Mouse (Mus musculus): ENCODE results near the gene Acin1.
"Not testable (repeated sequence)": the region's sequence is repeated elsewhere in the genome, so short reads cannot be mapped to it uniquely, and the experiment has no call there.

Gene Acin1

GRCm38 (mm10) chr14:54641305-54641969, 45.3 kb downstream of the Acin1 start, which contains the start of gene Cdh24:
Gene Cdh24, minus strand, starts transcription at chr14:54641364.
- peak; percentile 81 to 88 for DNase-seq

- DNase-seq, result no peak
Observed at GRCm38 (mm10) chr14:54640946-54641304, 45.8 kb downstream of the Acin1 start, which contains the start of gene Gm17606. Gene Gm17606, plus strand, starts transcription at chr14:54640952.

GRCm38 (mm10) chr14:54640121-54640520, 46.6 kb downstream of the Acin1 start:
- no peak for DNase-seq

- DNase-seq, result no peak
Observed at GRCm38 (mm10) chr14:54638210-54638609, 48.5 kb downstream of the Acin1 start.

- DNase-seq, result peak in 1 of 2 experiments; percentile 63
Observed at GRCm38 (mm10) chr14:54636954-54637353, 49.8 kb downstream of the Acin1 start.

GRCm38 (mm10) chr14:54634182-54634581, 52.5 kb downstream of the Acin1 start:
- no peak for DNase-seq

- DNase-seq, result no peak
Observed at GRCm38 (mm10) chr14:54632252-54632651, 54.5 kb downstream of the Acin1 start.

- no peak for DNase-seq
Observed at GRCm38 (mm10) chr14:54631240-54631599, 55.5 kb downstream of the Acin1 start.

- no peak for DNase-seq
Observed at GRCm38 (mm10) chr14:54630583-54631239, 56.0 kb downstream of the Acin1 start.

- DNase-seq, result no peak
Observed at GRCm38 (mm10) chr14:54629797-54630196, 56.9 kb downstream of the Acin1 start.

GRCm38 (mm10) chr14:54628103-54628502, 58.6 kb downstream of the Acin1 start:
- no peak for DNase-seq

- no peak for DNase-seq
Observed at GRCm38 (mm10) chr14:54624976-54625375, 61.8 kb downstream of the Acin1 start.

GRCm38 (mm10) chr14:54623334-54623733, 63.4 kb downstream of the Acin1 start:
- DNase-seq, result no peak

- DNase-seq, result no peak
Observed at GRCm38 (mm10) chr14:54621133-54621532, 65.6 kb downstream of the Acin1 start, which contains the start of gene Psmb11. Gene Psmb11, plus strand, starts transcription at chr14:54621433.

GRCm38 (mm10) chr14:54617897-54618365, 68.8 kb downstream of the Acin1 start, which contains the start of gene Psmb5:
Gene Psmb5, minus strand, starts transcription at chr14:54618022.
- DNase-seq, result peak; percentile 73 to 81

GRCm38 (mm10) chr14:54617152-54617896, 69.4 kb downstream of the Acin1 start:
- no peak for DNase-seq

- DNase-seq, result no peak
Observed at GRCm38 (mm10) chr14:54616226-54616825, 70.4 kb downstream of the Acin1 start.

GRCm38 (mm10) chr14:54614130-54614529, 72.6 kb downstream of the Acin1 start:
- not testable (repeated sequence) for DNase-seq

- no peak for DNase-seq
Observed at GRCm38 (mm10) chr14:54610648-54611047, 76.1 kb downstream of the Acin1 start.

- peak in 1 of 2 experiments; percentile 20 for DNase-seq
Observed at GRCm38 (mm10) chr14:54609962-54610361, 76.8 kb downstream of the Acin1 start.

- DNase-seq, result no peak
Observed at GRCm38 (mm10) chr14:54609245-54609644, 77.5 kb downstream of the Acin1 start.

GRCm38 (mm10) chr14:54607226-54607625, 79.5 kb downstream of the Acin1 start:
- no peak for DNase-seq

GRCm38 (mm10) chr14:54605752-54606321, 80.9 kb downstream of the Acin1 start, which contains the start of gene 4931414P19Rik:
Gene 4931414P19Rik, minus strand, starts transcription at chr14:54605993.
- peak; percentile 68 to 82 for DNase-seq
